Mouse (Mus musculus) WW6 (cell line): ENCODE data around the gene Zap70.

Source experiments
- DNase-seq: peaks from one replicate; pipeline ENCODE4 v3.0.0-alpha.2; 2013; ENCODE audit warnings: low read depth, low spot score

Gene Zap70

GRCm38 (mm10) chr1:36761568-36761967, at the start of gene Zap70:
Gene Zap70, plus strand, starts transcription at chr1:36761798.
- DNase-seq: no peak

GRCm38 (mm10) chr1:36714311-36714710, 47.3 kb upstream of the Zap70 start, which contains the start of gene Actr1b:
Gene Actr1b, minus strand, starts transcription at chr1:36714422.
- DNase-seq: no peak

GRCm38 (mm10) chr1:36718786-36719185, 42.8 kb upstream of the Zap70 start:
- no peak for DNase-seq

GRCm38 (mm10) chr1:36723146-36724056, 38.2 kb upstream of the Zap70 start:
- no peak for DNase-seq

GRCm38 (mm10) chr1:36724057-36724431, 37.6 kb upstream of the Zap70 start:
- DNase-seq: no peak

- DNase-seq: peak; percentile 49
These were observed 24.3 kb upstream of the Zap70 start for GRCm38 (mm10) chr1:36737300-36737699.

GRCm38 (mm10) chr1:36739231-36739630, 22.4 kb upstream of the Zap70 start:
- DNase-seq: no peak

GRCm38 (mm10) chr1:36743046-36743445, 18.6 kb upstream of the Zap70 start:
- DNase-seq: no peak

GRCm38 (mm10) chr1:36744268-36744944, 17.2 kb upstream of the Zap70 start:
- peak; percentile 53 for DNase-seq

- DNase-seq: no peak
These were observed 15.9 kb upstream of the Zap70 start for GRCm38 (mm10) chr1:36745661-36746060.

GRCm38 (mm10) chr1:36746452-36746851, 15.1 kb upstream of the Zap70 start:
- no peak for DNase-seq

- no peak for DNase-seq
These were observed 7.5 kb upstream of the Zap70 start for GRCm38 (mm10) chr1:36753932-36754675.

GRCm38 (mm10) chr1:36758553-36758952, 3.0 kb upstream of the Zap70 start:
- no peak for DNase-seq

GRCm38 (mm10) chr1:36759076-36759475, 2.5 kb upstream of the Zap70 start:
- no peak for DNase-seq

GRCm38 (mm10) chr1:36760401-36760800, 1.2 kb upstream of the Zap70 start:
- no peak for DNase-seq

GRCm38 (mm10) chr1:36761061-36761460, 537 bp upstream of the Zap70 start:
- no peak for DNase-seq

- DNase-seq: no peak
These were observed 5.0 kb downstream of the Zap70 start for GRCm38 (mm10) chr1:36766431-36767205.

GRCm38 (mm10) chr1:36767321-36767720, 5.7 kb downstream of the Zap70 start:
- no peak for DNase-seq

- no peak for DNase-seq
These were observed 7.2 kb downstream of the Zap70 start for GRCm38 (mm10) chr1:36768786-36769185.

- no peak for DNase-seq
These were observed 8.4 kb downstream of the Zap70 start for GRCm38 (mm10) chr1:36769951-36770350.

- DNase-seq: peak; percentile 69
These were observed 9.4 kb downstream of the Zap70 start for GRCm38 (mm10) chr1:36770998-36771397.
